8 mouse cellular contexts compared by ENCODE assay signal in the genomic region with DNA sequence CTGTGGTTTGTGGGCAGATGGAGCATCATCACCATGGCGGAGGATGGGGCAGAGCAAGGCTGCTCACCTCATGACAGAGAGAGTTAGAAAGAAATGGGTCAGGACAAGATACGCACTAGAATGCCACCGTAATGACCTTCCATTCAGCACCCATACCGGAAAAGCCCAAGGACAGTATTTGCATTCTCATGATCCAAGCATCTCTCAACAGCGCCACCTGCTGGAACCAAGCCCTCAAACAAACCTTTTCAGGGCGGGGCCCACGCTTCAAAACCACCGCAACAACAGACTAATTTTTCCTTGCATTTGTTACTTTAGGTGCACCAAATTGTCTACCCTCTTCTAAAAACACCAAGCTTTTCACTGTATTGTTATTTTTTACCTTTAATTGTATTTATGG. TPM values are rescaled to one million over a fixed set of nuclear protein-coding genes. Genes with fewer than 3 reads are reported as not detected.
DNase-seq lines count a peak whose midpoint lies in the region; ATAC-seq and TF ChIP-seq lines count a peak whose summit lies in the region.

No protein-coding gene starts in this region.

- H3K4me3 ChIP-seq in forebrain, embryonic 10.5 days = no peak overlapping the region
- no peak overlapping the region for H3K4me3 ChIP-seq in forebrain, embryonic 12.5 days (replicated peaks)
- no peak overlapping the region for H3K4me3 ChIP-seq in kidney, postnatal 0 days (replicated peaks; ENCODE audit: low read depth, low read length)
- H3K4me3 ChIP-seq in lung, embryonic 14.5 days (ENCODE audit: low read depth, low read length) = no peak overlapping the region

- 0 out of 2 replicates have a peak, but pooled peaks cover 4% of the 10 kb centered on the region for H3K4me1 ChIP-seq in forebrain, embryonic 10.5 days
- H3K4me1 ChIP-seq in forebrain, embryonic 12.5 days = no peaks in the 10 kb centered on the region
- no peaks in the 10 kb centered on the region for H3K4me1 ChIP-seq in kidney, postnatal 0 days (replicated peaks; ENCODE audit: insufficient read depth, low read length)
- no peaks in the 10 kb centered on the region for H3K4me1 ChIP-seq in lung, embryonic 14.5 days (ENCODE audit: insufficient read depth)

- H3K9me3 ChIP-seq in forebrain, embryonic 10.5 days = 0 out of 2 replicates have a peak, but pooled peaks cover 4% of the 10 kb centered on the region
- H3K9me3 ChIP-seq in forebrain, embryonic 12.5 days = peaks cover 3% of the 10 kb centered on the region; the same call in 1 of the 2 replicates
- no peaks in the 10 kb centered on the region; the same call in 1 of the 2 replicates for H3K9me3 ChIP-seq in kidney, postnatal 0 days (replicated peaks; ENCODE audit: low read length)
- peaks cover 4% of the 10 kb centered on the region; the same call in 1 of the 2 replicates for H3K9me3 ChIP-seq in lung, embryonic 14.5 days (ENCODE audit: low read depth, low read length)

- no peak overlapping the region for H3K4me2 ChIP-seq in forebrain, embryonic 12.5 days
- H3K4me2 ChIP-seq in kidney, postnatal 0 days (ENCODE audit: low read length) = no peak overlapping the region
- H3K4me2 ChIP-seq in lung, embryonic 14.5 days = no peak overlapping the region

- no peaks in the 10 kb centered on the region for H3K36me3 ChIP-seq in forebrain, embryonic 10.5 days (replicated peaks)
- H3K36me3 ChIP-seq in forebrain, embryonic 12.5 days (replicated peaks) = no peaks in the 10 kb centered on the region
- H3K36me3 ChIP-seq in kidney, postnatal 0 days (ENCODE audit: insufficient read depth, low read length) = no peaks in the 10 kb centered on the region
- H3K36me3 ChIP-seq in lung, embryonic 14.5 days (ENCODE audit: insufficient read depth) = no peaks in the 10 kb centered on the region

- H3K27ac ChIP-seq in forebrain, embryonic 10.5 days = no peak overlapping the region
- no peak overlapping the region for H3K27ac ChIP-seq in forebrain, embryonic 12.5 days
- no peak overlapping the region for H3K27ac ChIP-seq in kidney, postnatal 0 days
- H3K27ac ChIP-seq in lung, embryonic 14.5 days (ENCODE audit: low read depth) = no peak overlapping the region

- H3K9ac ChIP-seq in forebrain, embryonic 12.5 days = no peak overlapping the region
- H3K9ac ChIP-seq in kidney, postnatal 0 days (ENCODE audit: low read depth, low read length) = no peak overlapping the region
- H3K9ac ChIP-seq in lung, embryonic 14.5 days = no peak overlapping the region

- 55% methylated on average over 8 of the region's 8 CpGs for WGBS in forebrain, embryonic 10.5 days
- WGBS in forebrain, embryonic 12.5 days = 56% methylated on average over 8 of the region's 8 CpGs
- 58% methylated on average over 8 of the region's 8 CpGs for WGBS in kidney, postnatal 0 days
- 54% methylated on average over 8 of the region's 8 CpGs for WGBS in lung, embryonic 14.5 days

- ATAC-seq in forebrain, embryonic 12.5 days (ENCODE audit: low FRiP score) = no peak
- no peak for ATAC-seq in kidney, postnatal 0 days (replicated peaks; ENCODE audit: low FRiP score, low read depth)
- no peak for ATAC-seq in lung, embryonic 14.5 days (ENCODE audit: insufficient read depth)

- no peaks in the 10 kb centered on the region for H3K27me3 ChIP-seq in forebrain, embryonic 10.5 days (ENCODE audit: poor library complexity, severe bottlenecking)
- no peaks in the 10 kb centered on the region for H3K27me3 ChIP-seq in forebrain, embryonic 12.5 days
- H3K27me3 ChIP-seq in kidney, postnatal 0 days (ENCODE audit: insufficient read depth, low read length) = no peaks in the 10 kb centered on the region
- no peaks in the 10 kb centered on the region for H3K27me3 ChIP-seq in lung, embryonic 14.5 days (ENCODE audit: insufficient read depth, low read length)

- peak; percentile 71 for TF ChIP-seq CTCF in kidney, postnatal 0 days (IDR thresholded peaks at IDR 0.05; ENCODE audit: low read depth)
- TF ChIP-seq CTCF in lung, embryonic 14.5 days (IDR thresholded peaks at IDR 0.05; ENCODE audit: low read depth) = peak; percentile 70

- peak; percentile 58 for DNase-seq in forebrain, embryonic 10.5 days (ENCODE audit: extremely low spot score, low spot score)
- DNase-seq in urinary bladder, postnatal 25 days (ENCODE audit: low spot score) = peak; percentile 36
- no peak for DNase-seq in urinary bladder, adult 2 months (ENCODE audit: low spot score)
- DNase-seq in cerebellum, postnatal 36 days = peak; percentile 39 to 42
- peak; percentile 18 for DNase-seq in kidney, postnatal 0 days (ENCODE audit: low spot score)
- DNase-seq in lung, embryonic 14.5 days = peak; percentile 70
- DNase-seq in spleen, adult 18-20 months = peak; percentile 19 to 65

RNA-seq across cellular contexts. Expression of gene Tex50, which starts 21.6 kb away (rescaled TPM):
- 0.16 and 0.47 TPM in 2 replicates for polyA plus RNA-seq in forebrain, embryonic 10.5 days (2016; fragmentation: Nextera tagmentation; extraction: Ambion mirVana)
- 0.32 and 0.44 TPM in 2 replicates for polyA plus RNA-seq in forebrain, embryonic 12.5 days (2016; fragmentation: Nextera tagmentation; extraction: Ambion mirVana)
- not detected in 2 replicates for polyA plus RNA-seq in urinary bladder, adult 2 months (2012; rRNA removed)
- polyA plus RNA-seq in kidney, postnatal 0 days (2015; fragmentation: Nextera tagmentation; extraction: Ambion mirVana) = 0.11 and 0.16 TPM in 2 replicates
- polyA plus RNA-seq in lung, embryonic 14.5 days (2014; fragmentation: Nextera tagmentation; extraction: Ambion mirVana) = not detected in 2 replicates

RNA-seq across cellular contexts. Expression of gene Ankrd45, which starts 38.2 kb away (rescaled TPM):
- polyA plus RNA-seq in forebrain, embryonic 10.5 days (2016; fragmentation: Nextera tagmentation; extraction: Ambion mirVana) = 8.8 and 8.9 TPM in 2 replicates
- polyA plus RNA-seq in forebrain, embryonic 12.5 days (2016; fragmentation: Nextera tagmentation; extraction: Ambion mirVana) = 10.0 and 10.4 TPM in 2 replicates
- polyA plus RNA-seq in urinary bladder, adult 2 months (2012; rRNA removed) = 0.12 and 0.23 TPM in 2 replicates
- 4.5 and 4.8 TPM in 2 replicates for polyA plus RNA-seq in kidney, postnatal 0 days (2015; fragmentation: Nextera tagmentation; extraction: Ambion mirVana)
- polyA plus RNA-seq in lung, embryonic 14.5 days (2014; fragmentation: Nextera tagmentation; extraction: Ambion mirVana) = 1.0 and 1.3 TPM in 2 replicates

RNA-seq across cellular contexts. Expression of gene Klhl20, which starts 49.4 kb away (rescaled TPM):
- polyA plus RNA-seq in forebrain, embryonic 10.5 days (2016; fragmentation: Nextera tagmentation; extraction: Ambion mirVana) = 14.0 and 15.3 TPM in 2 replicates
- polyA plus RNA-seq in forebrain, embryonic 12.5 days (2016; fragmentation: Nextera tagmentation; extraction: Ambion mirVana) = 20.9 and 21.4 TPM in 2 replicates
- 14.7 and 15.4 TPM in 2 replicates for polyA plus RNA-seq in urinary bladder, adult 2 months (2012; rRNA removed)
- polyA plus RNA-seq in kidney, postnatal 0 days (2015; fragmentation: Nextera tagmentation; extraction: Ambion mirVana) = 10.4 and 10.8 TPM in 2 replicates
- polyA plus RNA-seq in lung, embryonic 14.5 days (2014; fragmentation: Nextera tagmentation; extraction: Ambion mirVana) = 17.7 and 18.5 TPM in 2 replicates
